Mouse (Mus musculus) erythroblast, embryonic 14.5 days (primary cell): ENCODE results near the gene Dnaja3. TPM values are rescaled to one million over a fixed set of nuclear protein-coding genes. Genes with fewer than 3 reads are reported as not detected.
A peak's percentile ranks its signal among the peaks of the same experiment; 100 is the strongest.
"Not testable (repeated sequence)": the region's sequence is repeated elsewhere in the genome, so short reads cannot be mapped to it uniquely, and the experiment has no call there.

Source experiments
- H3K27me3 ChIP-seq: 2 replicates; pipeline ENCODE4 v1.6.1; 2012; ENCODE audit warnings: inconsistent platforms; ENCODE audit not compliant: control insufficient read depth
- H3K36me3 ChIP-seq: 2 replicates; pipeline ENCODE4 v1.6.1; 2012; ENCODE audit warnings: mild to moderate bottlenecking, inconsistent platforms; ENCODE audit not compliant: control insufficient read depth
- H3K4me1 ChIP-seq: 2 replicates; pipeline ENCODE4 v1.6.1; 2012; ENCODE audit warnings: inconsistent platforms; ENCODE audit not compliant: control insufficient read depth
- H3K4me3 ChIP-seq: replicated peaks from 2 replicates; pipeline ENCODE3; 2012; ENCODE audit warnings: moderate library complexity, mild to moderate bottlenecking, inconsistent platforms
- H3K9me3 ChIP-seq: 2 replicates; pipeline ENCODE4 v1.6.1; 2012; ENCODE audit warnings: low read length, inconsistent platforms, mixed read lengths; ENCODE audit not compliant: control insufficient read depth
- GATA1 ChIP-seq: IDR thresholded peaks from 2 replicates; pipeline ENCODE4 v1.6.1; 2012; ENCODE audit warnings: low read length, inconsistent platforms, mixed read lengths
- TAL1 ChIP-seq: IDR thresholded peaks from 3 replicates; pipeline ENCODE4 v1.6.1; 2012; ENCODE audit warnings: low read length, inconsistent platforms, mixed read lengths
- polyA plus RNA-seq: library from polyadenylated mRNA; stranded (reverse); fragments of >175 nt; gene quantifications from 2 replicates; pipeline ENCODE4 v1.2.3, GENCODE M21; 2012

Dnaja3 gene
- polyA plus RNA-seq, 1 experiment = 0.66 TPM

DNA sequence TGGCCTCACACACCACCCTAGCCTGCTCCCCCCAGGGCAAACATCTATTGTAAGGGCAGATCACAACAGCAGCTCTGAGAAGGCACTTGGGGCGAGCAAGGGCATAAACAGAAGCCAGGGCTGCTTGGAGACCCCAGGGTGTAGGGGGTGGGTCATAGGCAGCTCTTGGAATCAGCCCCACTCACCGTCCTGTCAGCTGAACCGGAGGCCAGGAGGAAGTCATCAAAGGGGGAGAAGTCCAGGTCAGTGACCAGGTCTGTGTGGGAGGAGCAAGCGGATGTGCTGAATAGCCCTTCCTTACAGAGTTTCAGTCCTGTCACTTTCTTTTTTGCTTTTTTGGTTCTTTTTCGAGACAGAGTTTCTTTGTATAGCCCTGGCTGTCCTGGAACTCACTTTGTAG is 30.5 kb downstream of the Dnaja3 start:
- no peak overlapping the region for H3K4me3 ChIP-seq
- H3K9me3 ChIP-seq = no peaks in the 10 kb centered on the region
- TF ChIP-seq TAL1 (no peak), GATA1 (no peak)
- H3K27me3 ChIP-seq = no peaks in the 10 kb centered on the region
- H3K36me3 ChIP-seq = peaks cover 48% of the 10 kb centered on the region
- peaks cover 7% of the 10 kb centered on the region for H3K4me1 ChIP-seq

DNA sequence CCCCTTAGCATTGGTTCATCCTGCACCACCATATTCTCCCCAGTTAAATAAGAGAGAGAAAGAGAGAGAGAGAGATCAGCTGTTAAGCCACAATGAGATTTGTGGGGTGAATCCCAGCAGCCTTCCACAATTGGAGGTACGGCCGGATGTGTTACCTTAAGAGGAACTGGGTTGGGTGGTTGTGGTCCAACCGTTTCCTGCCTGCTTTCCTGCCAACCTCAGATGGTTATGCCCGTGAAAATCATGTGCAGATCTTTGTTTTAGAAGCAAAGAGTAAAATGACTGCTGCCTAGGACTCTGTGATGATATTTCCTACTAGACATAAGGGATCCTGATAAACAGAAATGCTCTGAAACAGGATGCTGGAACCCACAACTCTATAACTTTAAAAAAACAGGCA is 34.3 kb downstream of the Dnaja3 start:
- TF ChIP-seq GATA1 = no peak
- Histone ChIP-seq H3K27me3 (no peaks in the 10 kb centered on the region), H3K36me3 (peaks cover 39% of the 10 kb centered on the region), H3K4me1 (peaks cover 28% of the 10 kb centered on the region), H3K9me3 (no peaks in the 10 kb centered on the region), H3K4me3 (no peak overlapping the region)

DNA sequence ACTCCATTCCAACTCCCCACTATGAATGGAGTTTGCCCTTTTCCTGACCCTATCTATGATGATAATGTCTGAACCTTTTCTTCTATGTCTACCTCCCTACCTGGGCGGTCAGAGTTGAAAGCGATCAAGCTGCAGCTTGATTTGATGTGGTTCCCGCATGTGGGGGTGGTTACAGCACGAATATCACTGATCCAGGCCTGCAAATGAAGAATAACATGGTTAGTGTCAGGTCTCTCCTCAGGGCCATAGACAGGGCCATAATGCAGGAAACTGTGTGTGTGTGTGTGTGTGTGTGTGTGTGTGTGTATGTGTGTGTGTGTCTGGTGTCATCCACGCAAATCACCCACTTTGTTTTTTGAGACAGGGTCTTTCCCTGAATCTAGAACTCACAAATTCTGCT is 37.0 kb downstream of the Dnaja3 start:
- Histone ChIP-seq H3K36me3 (peaks cover 29% of the 10 kb centered on the region), H3K27me3 (no peaks in the 10 kb centered on the region), H3K4me1 (peaks cover 46% of the 10 kb centered on the region), H3K4me3 (no peak overlapping the region), H3K9me3 (no peaks in the 10 kb centered on the region)
- no peak for TF ChIP-seq TAL1
- no peak for TF ChIP-seq GATA1

DNA sequence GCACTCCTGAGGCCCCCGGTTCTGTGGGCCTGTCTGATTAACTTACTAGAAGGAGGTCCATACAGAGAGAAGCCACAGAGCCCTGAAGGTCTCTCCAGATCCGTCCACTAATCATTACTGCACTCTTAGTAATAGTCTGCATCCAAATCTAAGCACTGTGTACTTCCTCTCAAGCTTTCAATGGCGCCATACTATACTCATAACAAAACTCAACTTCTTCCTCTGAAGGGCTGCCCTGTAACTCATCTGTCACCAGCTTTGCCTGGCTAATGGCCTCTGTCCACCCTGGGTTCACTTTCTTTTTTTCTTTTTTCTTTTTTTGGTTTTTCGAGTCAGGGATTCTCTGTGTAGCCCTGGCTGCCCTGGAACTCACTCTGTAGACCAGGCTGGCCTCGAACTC is 38.3 kb downstream of the Dnaja3 start:
- H3K36me3 ChIP-seq = peaks cover 28% of the 10 kb centered on the region
- no peaks in the 10 kb centered on the region for H3K27me3 ChIP-seq
- H3K9me3 ChIP-seq = no peaks in the 10 kb centered on the region
- H3K4me1 ChIP-seq = peaks cover 58% of the 10 kb centered on the region
- no peak for TF ChIP-seq TAL1
- H3K4me3 ChIP-seq = no peak overlapping the region

DNA sequence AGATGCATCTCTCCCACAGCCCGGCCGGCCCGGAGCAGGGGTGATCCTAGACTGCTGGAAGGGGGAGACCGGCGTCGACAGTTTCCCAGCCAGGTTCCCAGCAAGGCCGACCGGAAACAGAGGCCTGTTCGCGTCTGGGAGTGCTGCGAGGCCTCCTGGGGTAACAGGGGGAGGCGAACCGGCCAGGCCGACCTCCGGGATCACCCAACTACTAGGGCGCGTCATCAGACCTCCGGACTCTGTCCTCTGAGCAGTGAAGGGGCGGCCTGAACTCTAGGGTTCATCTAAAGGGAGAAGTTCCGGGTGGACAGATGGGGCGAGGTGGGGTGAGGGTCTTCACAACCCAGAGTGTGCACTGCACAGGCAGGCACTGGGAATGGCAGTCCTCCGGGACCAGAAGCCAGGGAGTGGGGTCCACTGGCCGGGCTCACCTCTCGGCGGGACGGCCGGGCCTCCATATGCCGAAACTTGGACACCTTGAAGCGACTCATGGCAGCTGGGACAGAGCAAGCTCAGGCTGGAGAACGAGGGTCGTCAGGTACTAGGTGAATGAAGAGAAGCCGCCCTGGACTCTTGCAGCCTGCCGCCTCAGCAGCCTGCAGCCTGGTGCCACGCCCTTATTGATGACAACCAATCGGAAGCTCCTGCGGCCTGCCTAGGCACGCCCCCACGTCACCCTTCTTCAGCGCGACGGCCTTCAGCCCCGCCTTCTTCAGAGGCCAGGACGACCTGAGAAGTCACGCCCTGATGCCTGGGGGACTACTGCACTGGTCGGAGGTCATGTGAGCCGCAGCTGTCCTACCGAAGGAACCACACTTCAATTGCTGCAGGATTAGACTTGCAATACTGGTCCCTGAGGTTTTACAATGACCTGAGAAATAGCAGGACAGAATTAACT is 39.6 kb downstream of the Dnaja3 start, which contains the start of gene Coro7:
Gene Coro7 (minus strand): TSS at position 657 of the 898 bp plus-strand sequence.
- Histone ChIP-seq H3K36me3 (peaks cover 18% of the 10 kb centered on the region), H3K4me3 (peak within 1 kb of the TSS; percentile 83), H3K4me1 (peaks cover 59% of the 10 kb centered on the region), H3K9me3 (no peaks in the 10 kb centered on the region), H3K27me3 (no peaks in the 10 kb centered on the region)
- TF ChIP-seq GATA1 = no peak
- no peak for TF ChIP-seq TAL1

DNA sequence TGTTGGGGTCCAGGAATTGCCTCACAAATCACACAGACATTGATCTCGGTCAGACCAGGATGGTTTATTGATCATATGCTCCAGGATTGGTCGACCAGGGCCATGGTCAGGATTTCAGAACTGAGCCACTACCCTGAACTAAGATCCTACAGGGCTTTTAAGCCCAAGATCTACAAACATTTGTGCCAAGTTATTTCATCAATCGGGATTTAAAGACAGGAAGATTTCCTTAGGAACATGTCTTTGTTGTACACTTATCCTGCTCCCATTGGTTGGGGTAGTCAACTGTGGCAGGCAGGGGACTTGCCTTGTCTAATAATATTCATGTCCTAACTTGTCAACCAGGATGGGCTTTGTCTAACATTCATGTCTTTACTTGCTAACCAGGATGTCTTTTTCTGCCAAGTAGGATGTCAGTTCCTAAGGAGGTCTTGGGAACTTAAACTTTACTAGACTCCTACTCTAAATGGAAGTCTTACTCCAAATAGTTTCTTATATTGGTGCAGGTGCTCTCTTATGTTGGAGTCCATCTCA is 41.2 kb downstream of the Dnaja3 start:
- H3K36me3 ChIP-seq, H3K4me3 ChIP-seq, H3K9me3 ChIP-seq, H3K27me3 ChIP-seq: not testable (repeated sequence)
- H3K4me1 ChIP-seq = peaks cover 71% of the 10 kb centered on the region

DNA sequence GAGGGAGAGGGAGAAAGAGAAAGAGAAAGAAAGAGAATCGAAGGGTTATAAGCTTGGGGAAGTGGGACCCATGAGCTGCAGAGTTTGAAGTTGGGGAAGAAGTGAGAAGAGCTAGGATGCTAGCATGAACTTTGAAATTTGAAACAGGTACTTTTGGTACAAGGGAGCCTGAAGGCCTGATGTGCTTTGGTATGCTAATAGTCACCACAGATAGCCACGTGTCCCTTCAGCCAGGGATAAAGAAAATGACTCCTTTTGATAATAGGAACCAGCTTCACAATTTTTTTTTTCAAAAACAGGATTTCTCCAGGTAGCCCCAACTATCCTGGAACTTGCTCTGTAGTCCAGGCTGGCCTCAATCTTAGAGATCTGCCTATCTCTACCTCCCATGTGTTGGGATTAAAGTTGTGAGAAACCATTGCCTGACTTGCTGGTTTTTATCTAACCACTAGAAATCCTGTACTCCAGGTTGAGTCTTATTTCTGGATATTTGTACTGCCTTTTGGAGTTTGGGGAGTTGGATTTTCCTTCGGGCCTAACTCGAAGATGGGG is 42.9 kb downstream of the Dnaja3 start:
- Histone ChIP-seq H3K9me3 (no peaks in the 10 kb centered on the region), H3K4me1 (peaks cover 72% of the 10 kb centered on the region), H3K4me3 (peak overlapping the region; percentile 79), H3K36me3 (peaks cover 11% of the 10 kb centered on the region), H3K27me3 (no peaks in the 10 kb centered on the region)
- no peak for TF ChIP-seq TAL1
- peak; percentile 22; the same call in 1 of the 2 replicates for TF ChIP-seq GATA1

DNA sequence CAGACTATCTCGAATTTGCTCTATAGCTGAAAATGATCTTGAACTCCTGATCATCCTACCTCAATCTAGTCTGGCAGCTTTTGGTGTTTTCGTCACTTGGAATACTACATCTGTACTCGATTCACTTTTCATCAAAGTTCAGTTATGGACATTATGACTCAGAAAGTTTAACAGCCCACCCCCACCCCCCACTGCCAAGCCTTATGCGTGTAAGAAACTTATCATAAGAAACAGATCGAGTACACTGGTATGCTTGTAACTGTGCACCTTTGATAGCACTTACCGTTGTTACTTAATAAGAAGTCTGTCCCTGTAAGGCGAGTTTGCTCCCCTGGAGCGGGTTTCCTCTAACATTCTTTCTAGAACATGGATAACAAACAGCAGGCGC is 43.4 kb downstream of the Dnaja3 start:
- H3K9me3 ChIP-seq = no peaks in the 10 kb centered on the region
- peaks cover 68% of the 10 kb centered on the region for H3K4me1 ChIP-seq
- peak; percentile 41; the same call in 2 of the 3 replicates for TF ChIP-seq TAL1
- TF ChIP-seq GATA1 = no peak
- H3K4me3 ChIP-seq = peak overlapping the region; percentile 79
- no peaks in the 10 kb centered on the region for H3K27me3 ChIP-seq
- peaks cover 15% of the 10 kb centered on the region for H3K36me3 ChIP-seq

DNA sequence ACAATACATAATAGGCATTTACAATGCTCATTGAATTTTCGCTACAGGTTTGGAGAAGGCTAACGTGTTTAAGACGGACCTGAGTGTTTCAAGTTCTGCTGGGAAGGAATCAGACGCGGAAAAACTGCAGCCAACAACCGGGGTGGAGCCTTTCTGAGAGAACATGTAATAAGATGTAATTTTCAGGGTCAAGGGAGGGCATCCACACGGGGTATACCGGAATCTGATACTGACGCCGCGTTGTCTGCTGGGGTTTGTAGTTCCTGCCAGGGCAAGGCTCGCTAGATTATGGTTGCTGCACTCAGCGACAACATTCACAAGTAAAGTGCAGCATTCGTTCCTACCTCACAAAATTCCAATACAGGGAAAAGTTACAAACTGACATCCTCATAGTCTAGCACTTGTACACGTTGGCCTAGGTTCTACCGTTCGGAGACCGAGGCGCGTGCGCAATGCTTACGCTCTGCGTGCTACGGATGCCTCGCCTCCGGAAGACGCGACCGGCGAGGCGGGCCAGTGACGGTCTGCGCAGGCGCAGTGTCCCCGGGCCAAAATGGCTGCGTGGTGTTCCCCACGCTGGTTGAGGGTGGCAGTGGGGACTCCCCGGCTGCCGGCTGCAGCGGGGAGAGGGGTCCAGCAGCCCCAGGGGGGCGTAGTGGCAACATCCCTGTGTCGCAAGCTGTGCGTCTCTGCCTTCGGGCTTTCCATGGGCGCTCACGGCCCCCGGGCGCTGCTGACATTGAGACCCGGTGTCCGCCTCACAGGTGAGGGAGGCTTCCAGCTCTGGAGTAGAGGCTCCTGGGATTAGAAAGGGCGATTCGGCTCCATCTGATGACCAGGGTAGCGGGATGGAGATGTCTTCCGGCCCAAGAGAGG is 44.0 kb downstream of the Dnaja3 start:
- H3K9me3 ChIP-seq = no peaks in the 10 kb centered on the region
- no peaks in the 10 kb centered on the region for H3K27me3 ChIP-seq
- H3K36me3 ChIP-seq = peaks cover 19% of the 10 kb centered on the region
- H3K4me3 ChIP-seq = peak overlapping the region; percentile 79
- peak; percentile 81 for TF ChIP-seq GATA1
- TF ChIP-seq TAL1 = no peak
- H3K4me1 ChIP-seq = peaks cover 61% of the 10 kb centered on the region
